Mouse (Mus musculus) gastrocnemius, adult 2 months (tissue): Measurements from ENCODE around the gene Ptprj. TPM values are rescaled to one million over a fixed set of nuclear protein-coding genes. Genes with fewer than 3 reads are reported as not detected.

Experiments
- DNase-seq: peaks from one replicate; pipeline ENCODE4 v3.0.0; 2022
- H3K27ac ChIP-seq: fragments of 200-600 bp; 2 replicates; pipeline ENCODE4 v1.8.1; 2022; ENCODE audit warnings: mild to moderate bottlenecking
- H3K4me3 ChIP-seq: fragments of 200-600 bp; 2 replicates; pipeline ENCODE4 v1.8.1; 2022; ENCODE audit warnings: mild to moderate bottlenecking, moderate library complexity
- CTCF ChIP-seq: fragments of 200-600 bp; IDR thresholded peaks from 2 replicates; pipeline ENCODE4 v1.8.1; 2022; ENCODE audit warnings: antibody characterized with exemption, mild to moderate bottlenecking, moderate library complexity
- intact Hi-C: fragments of 180-260 bp; cut with DNase I; formaldehyde crosslinking; loops from one replicate; pipeline ENCODE4 v1.15.1; 2025
- total RNA-seq, 2 experiments: library from RNA; stranded (reverse); gene quantifications; 2 replicates each; pipeline ENCODE4 v1.2.3; 2021

Gene Ptprj
- total RNA-seq, 2 experiments from 2014 or later, result 2.1 to 4.2 TPM

- intact Hi-C loops, result no loop called here
- DNase-seq, result no peak
- Histone ChIP-seq H3K27ac (no peak overlapping the region), H3K4me3 (no peak overlapping the region)
- TF ChIP-seq CTCF, result no peak
Observed at GRCm38 (mm10) chr2:90548541-90548940, 31.9 kb downstream of the Ptprj start.

GRCm38 (mm10) chr2:90547144-90547609, 33.3 kb downstream of the Ptprj start:
- no peak for TF ChIP-seq CTCF
- no peak for DNase-seq
- Histone ChIP-seq H3K4me3 (no peak overlapping the region), H3K27ac (no peak overlapping the region)
- intact Hi-C loops, result no loop called here

GRCm38 (mm10) chr2:90545261-90545660, 35.2 kb downstream of the Ptprj start:
- Histone ChIP-seq H3K27ac (0 out of 2 replicates have a peak overlapping the region, but pooled peaks have one; percentile 12), H3K4me3 (no peak overlapping the region)
- TF ChIP-seq CTCF, result no peak
- intact Hi-C loops, result no loop called here
- DNase-seq, result no peak

- H3K27ac ChIP-seq, result no peak overlapping the region
- intact Hi-C loops, result loop anchor here (5.0 kb wide), 2 partner anchors 33 to 67 kb away; no protein-coding TSS in a partner anchor
- peak; percentile 68 for DNase-seq
- peak; percentile 44 for TF ChIP-seq CTCF
- H3K4me3 ChIP-seq, result no peak overlapping the region
Observed at GRCm38 (mm10) chr2:90543989-90544388, 36.5 kb downstream of the Ptprj start.

GRCm38 (mm10) chr2:90543106-90543702, 37.2 kb downstream of the Ptprj start:
- no peak for TF ChIP-seq CTCF
- DNase-seq, result no peak
- intact Hi-C loops, result loop anchor here (5.0 kb wide), 2 partner anchors 34 to 66 kb away; no protein-coding TSS in a partner anchor
- no peak overlapping the region for H3K4me3 ChIP-seq
- H3K27ac ChIP-seq, result no peak overlapping the region

- DNase-seq, result no peak
- no peak overlapping the region for H3K27ac ChIP-seq
- no peak overlapping the region for H3K4me3 ChIP-seq
- no peak for TF ChIP-seq CTCF
- intact Hi-C loops, result loop anchor here (5.0 kb wide), 2 partner anchors 35 to 65 kb away; no protein-coding TSS in a partner anchor
Observed at GRCm38 (mm10) chr2:90542656-90543055, 37.8 kb downstream of the Ptprj start.

- no peak for DNase-seq
- TF ChIP-seq CTCF, result no peak
- H3K27ac ChIP-seq, result no peak overlapping the region
- intact Hi-C loops, result no loop called here
- H3K4me3 ChIP-seq, result no peak overlapping the region
Observed at GRCm38 (mm10) chr2:90539206-90539605, 41.2 kb downstream of the Ptprj start.

GRCm38 (mm10) chr2:90537244-90537643, 43.2 kb downstream of the Ptprj start:
- Histone ChIP-seq H3K4me3 (no peak overlapping the region), H3K27ac (no peak overlapping the region)
- no peak for TF ChIP-seq CTCF
- intact Hi-C loops, result no loop called here
- no peak for DNase-seq

GRCm38 (mm10) chr2:90536555-90536954, 43.9 kb downstream of the Ptprj start:
- intact Hi-C loops, result no loop called here
- Histone ChIP-seq H3K4me3 (no peak overlapping the region), H3K27ac (no peak overlapping the region)
- no peak for DNase-seq
- no peak for TF ChIP-seq CTCF

- intact Hi-C loops, result no loop called here
- Histone ChIP-seq H3K27ac (no peak overlapping the region), H3K4me3 (no peak overlapping the region)
- DNase-seq, result no peak
- TF ChIP-seq CTCF, result no peak
Observed at GRCm38 (mm10) chr2:90534751-90535150, 45.7 kb downstream of the Ptprj start.

GRCm38 (mm10) chr2:90533944-90534343, 46.5 kb downstream of the Ptprj start:
- intact Hi-C loops, result no loop called here
- no peak overlapping the region for H3K4me3 ChIP-seq
- no peak overlapping the region for H3K27ac ChIP-seq
- TF ChIP-seq CTCF, result no peak
- DNase-seq, result no peak

GRCm38 (mm10) chr2:90532095-90532494, 48.4 kb downstream of the Ptprj start:
- no peak for TF ChIP-seq CTCF
- peak overlapping the region; percentile 43; the same call in 1 of the 2 replicates for H3K27ac ChIP-seq
- DNase-seq, result peak; percentile 72
- intact Hi-C loops, result no loop called here
- H3K4me3 ChIP-seq, result no peak overlapping the region

- intact Hi-C loops, result no loop called here
- DNase-seq, result no peak
- no peak overlapping the region for H3K4me3 ChIP-seq
- H3K27ac ChIP-seq, result no peak overlapping the region
- TF ChIP-seq CTCF, result no peak
Observed at GRCm38 (mm10) chr2:90528107-90528506, 52.3 kb downstream of the Ptprj start.

GRCm38 (mm10) chr2:90526971-90527370, 53.5 kb downstream of the Ptprj start:
- TF ChIP-seq CTCF, result no peak
- Histone ChIP-seq H3K4me3 (no peak overlapping the region), H3K27ac (0 out of 2 replicates have a peak overlapping the region, but pooled peaks have one; percentile 20)
- no peak for DNase-seq
- intact Hi-C loops, result no loop called here
